8 mouse cellular contexts compared by ENCODE assay signal in the genomic region with DNA sequence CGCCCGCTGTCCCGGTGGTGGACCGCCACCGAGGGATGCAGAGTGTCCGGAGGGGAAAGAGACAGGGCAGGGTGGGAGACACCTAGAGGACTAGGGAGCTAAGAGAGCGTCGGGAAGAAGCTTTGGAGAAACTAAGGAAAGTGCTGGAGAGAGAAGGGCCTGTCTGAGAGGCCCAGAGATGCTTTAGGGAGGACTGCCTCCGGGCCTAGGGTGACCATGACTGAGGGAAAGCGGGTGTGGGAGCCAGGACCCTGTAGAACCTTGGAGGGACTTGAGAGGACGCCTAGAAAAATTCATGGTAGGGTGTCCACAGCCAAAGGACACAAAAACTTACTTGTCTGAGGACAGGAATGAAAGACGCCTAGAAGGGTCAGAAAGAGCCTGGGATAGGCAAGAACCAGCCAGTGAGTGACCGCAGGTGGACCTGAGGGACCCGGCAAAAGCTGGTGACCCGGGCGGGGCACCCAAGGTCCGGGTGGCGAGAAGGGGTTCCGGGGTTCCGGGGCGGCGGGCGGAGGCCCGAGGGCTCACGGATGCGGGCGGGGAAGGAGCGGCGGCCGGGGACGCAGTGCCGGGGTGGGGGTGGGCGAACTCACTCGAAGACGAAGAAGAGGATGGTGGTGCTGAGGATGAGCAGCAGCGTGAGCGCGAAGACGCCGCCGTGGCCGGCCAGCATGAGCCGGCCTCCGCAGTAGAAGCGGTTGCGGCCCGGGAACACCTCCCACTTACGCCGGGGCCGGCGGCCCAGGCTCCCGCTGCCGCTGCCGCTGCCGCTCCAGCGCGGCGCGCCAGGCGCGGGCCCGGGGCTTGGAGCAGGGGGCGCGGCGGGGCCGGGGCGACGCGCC. TPM values are rescaled to one million over a fixed set of nuclear protein-coding genes. Genes with fewer than 3 reads are reported as not detected.
DNase-seq lines count a peak whose midpoint lies in the region; ATAC-seq and TF ChIP-seq lines count a peak whose summit lies in the region.

No protein-coding gene starts in this region.

- H3K36me3 ChIP-seq in thymus, adult 2 months (ENCODE audit: control insufficient read depth, insufficient read depth, low read length), result no peaks in the 10 kb centered on the region
- peaks cover 9% of the 10 kb centered on the region; the same call in 1 of the 2 replicates for H3K36me3 ChIP-seq in forebrain, embryonic 10.5 days (replicated peaks)
- H3K36me3 ChIP-seq in intestine, embryonic 15.5 days, result no peaks in the 10 kb centered on the region

- no peak for TF ChIP-seq POLR2A in thymus, adult 2 months (IDR thresholded peaks at IDR 0.05; ENCODE audit: control insufficient read depth, extremely low read depth, insufficient read depth, low read length, poor library complexity)

- DNase-seq in embryo, embryonic 10.5 days (ENCODE audit: low spot score), result peak; percentile 45
- DNase-seq in embryo, embryonic 10 days (ENCODE audit: low spot score), result no peak
- peak; percentile 60 for DNase-seq in thymus, adult 2 months
- no peak for DNase-seq in thymus, adult 18-20 months
- DNase-seq in forebrain, embryonic 10.5 days (ENCODE audit: extremely low spot score, low spot score), result peak; percentile 54
- peak; percentile 30 for DNase-seq in mesoderm, embryonic 11.5 days (ENCODE audit: low read depth, low spot score)
- DNase-seq in thymus, postnatal 4 days, result peak; percentile 78

- peak overlapping the region; percentile 70 for H3K4me3 ChIP-seq in thymus, adult 2 months (ENCODE audit: control insufficient read depth, insufficient read depth, low read length)
- H3K4me3 ChIP-seq in forebrain, embryonic 10.5 days, result peak overlapping the region; percentile 73
- peak overlapping the region; percentile 77 for H3K4me3 ChIP-seq in intestine, embryonic 15.5 days (replicated peaks)

- no peak for TF ChIP-seq CTCF in thymus, adult 2 months (IDR thresholded peaks at IDR 0.05; ENCODE audit: borderline replicate concordance, control insufficient read depth, extremely low read depth, insufficient read depth, low read length, poor library complexity)

- H3K9me3 ChIP-seq in forebrain, embryonic 10.5 days, result no peaks in the 10 kb centered on the region
- no peaks in the 10 kb centered on the region for H3K9me3 ChIP-seq in intestine, embryonic 15.5 days

- H3K4me2 ChIP-seq in intestine, embryonic 15.5 days (replicated peaks), result peak overlapping the region; percentile 89

- peaks cover 34% of the 10 kb centered on the region for H3K4me1 ChIP-seq in thymus, adult 2 months (replicated peaks; ENCODE audit: control insufficient read depth, insufficient read depth, low read length)
- peaks cover 33% of the 10 kb centered on the region for H3K4me1 ChIP-seq in forebrain, embryonic 10.5 days
- H3K4me1 ChIP-seq in intestine, embryonic 15.5 days (replicated peaks), result peaks cover 10% of the 10 kb centered on the region

- 3% methylated on average over 64 of the region's 69 CpGs for WGBS in thymus, adult 2 months
- 2% methylated on average over 52 of the region's 69 CpGs for WGBS in forebrain, embryonic 10.5 days
- WGBS in intestine, embryonic 15.5 days, result 3% methylated on average over 56 of the region's 69 CpGs

- ATAC-seq in intestine, embryonic 15.5 days, result peak; percentile 86

- peak overlapping the region; percentile 57; the same call in 1 of the 2 replicates for H3K27ac ChIP-seq in thymus, adult 2 months (ENCODE audit: control insufficient read depth, insufficient read depth, low read length)
- H3K27ac ChIP-seq in forebrain, embryonic 10.5 days, result peak overlapping the region; percentile 88
- peak overlapping the region; percentile 74 for H3K27ac ChIP-seq in intestine, embryonic 15.5 days

- H3K9ac ChIP-seq in intestine, embryonic 15.5 days, result peak overlapping the region; percentile 86

- no peaks in the 10 kb centered on the region for H3K27me3 ChIP-seq in thymus, adult 2 months (ENCODE audit: control insufficient read depth, insufficient read depth, low read length)
- H3K27me3 ChIP-seq in forebrain, embryonic 10.5 days (ENCODE audit: poor library complexity, severe bottlenecking), result no peaks in the 10 kb centered on the region
- H3K27me3 ChIP-seq in intestine, embryonic 15.5 days (replicated peaks), result no peaks in the 10 kb centered on the region

RNA-seq across cellular contexts. Expression of a gene that starts 17.2 kb away (rescaled TPM):
- polyA plus RNA-seq in thymus, adult 2 months (2012; rRNA removed), result 150 and 172 TPM in 2 replicates
- polyA plus RNA-seq in forebrain, embryonic 10.5 days (2016; fragmentation: Nextera tagmentation; extraction: Ambion mirVana), result 2.4 and 2.8 TPM in 2 replicates
- polyA plus RNA-seq in intestine, embryonic 15.5 days (2015; fragmentation: Nextera tagmentation; extraction: Ambion mirVana), result 2.0 and 4.1 TPM in 2 replicates

RNA-seq across cellular contexts. Expression of a gene that starts 30.7 kb away (rescaled TPM):
- polyA plus RNA-seq in thymus, adult 2 months (2012; rRNA removed), result 60.5 and 65.9 TPM in 2 replicates
- 9.0 and 9.5 TPM in 2 replicates for polyA plus RNA-seq in forebrain, embryonic 10.5 days (2016; fragmentation: Nextera tagmentation; extraction: Ambion mirVana)
- 47.4 and 51.0 TPM in 2 replicates for polyA plus RNA-seq in intestine, embryonic 15.5 days (2015; fragmentation: Nextera tagmentation; extraction: Ambion mirVana)

RNA-seq across cellular contexts. Expression of a gene that starts 39.7 kb away (rescaled TPM):
- polyA plus RNA-seq in thymus, adult 2 months (2012; rRNA removed), result 24.8 and 24.9 TPM in 2 replicates
- 16.3 and 17.3 TPM in 2 replicates for polyA plus RNA-seq in forebrain, embryonic 10.5 days (2016; fragmentation: Nextera tagmentation; extraction: Ambion mirVana)
- polyA plus RNA-seq in intestine, embryonic 15.5 days (2015; fragmentation: Nextera tagmentation; extraction: Ambion mirVana), result 16.9 and 17.7 TPM in 2 replicates

RNA-seq across cellular contexts. Expression of a gene that starts 48.5 kb away (rescaled TPM):
- 59.4 and 64.2 TPM in 2 replicates for polyA plus RNA-seq in thymus, adult 2 months (2012; rRNA removed)
- polyA plus RNA-seq in forebrain, embryonic 10.5 days (2016; fragmentation: Nextera tagmentation; extraction: Ambion mirVana), result 27.2 and 30.3 TPM in 2 replicates
- polyA plus RNA-seq in intestine, embryonic 15.5 days (2015; fragmentation: Nextera tagmentation; extraction: Ambion mirVana), result 16.5 and 19.8 TPM in 2 replicates

RNA-seq across cellular contexts. Expression of a gene that starts 58.2 kb away (rescaled TPM):
- 7.9 and 9.5 TPM in 2 replicates for polyA plus RNA-seq in thymus, adult 2 months (2012; rRNA removed)
- polyA plus RNA-seq in forebrain, embryonic 10.5 days (2016; fragmentation: Nextera tagmentation; extraction: Ambion mirVana), result 10.0 and 10.4 TPM in 2 replicates
- 6.7 and 7.1 TPM in 2 replicates for polyA plus RNA-seq in intestine, embryonic 15.5 days (2015; fragmentation: Nextera tagmentation; extraction: Ambion mirVana)

Comparison
In these comparisons a context has a peak if more than half of its experiments do, and no peak if none do; other contexts are left out.
1. DNase-seq: peak in embryo, embryonic 10.5 days (single experiment), thymus, adult 2 months (single experiment), forebrain, embryonic 10.5 days (single experiment), mesoderm, embryonic 11.5 days (single experiment) and thymus, postnatal 4 days (single experiment); none in embryo, embryonic 10 days (single experiment) and thymus, adult 18-20 months (0 of 2).
2. RNA of a gene that starts 17.2 kb away (polyA plus RNA-seq): 150 to 172 TPM in thymus, adult 2 months; 2.0 to 4.1 TPM in intestine, embryonic 15.5 days and 2.4 to 2.8 TPM in forebrain, embryonic 10.5 days; every median in the first group is over 10 times any median in the second.
3. Peak in every context shown above with its lines, with median percentiles within 50 percentile points of each other: H3K27ac ChIP-seq and H3K4me3 ChIP-seq.